Mouse (Mus musculus): ENCODE data around the gene Gm11634.
"Not testable (repeated sequence)": the region's sequence is repeated elsewhere in the genome, so short reads cannot be mapped to it uniquely, and the experiment has no call there.

Gm11634 gene

GRCm38 (mm10) chr11:101599156-101599555, at the start of gene Gm11634:
TSS of gene Gm11634 (minus strand) at chr11:101599256.
- no peak for DNase-seq

GRCm38 (mm10) chr11:101647093-101647492, 48.0 kb upstream of the Gm11634 start:
- not testable (repeated sequence) for DNase-seq

GRCm38 (mm10) chr11:101646283-101646794, 47.3 kb upstream of the Gm11634 start:
- DNase-seq, result not testable (repeated sequence)

GRCm38 (mm10) chr11:101645411-101646282, 46.6 kb upstream of the Gm11634 start:
- DNase-seq, result peak; percentile 84 to 85

- DNase-seq, result not testable (repeated sequence)
These were observed 46.0 kb upstream of the Gm11634 start for GRCm38 (mm10) chr11:101645043-101645410.

GRCm38 (mm10) chr11:101644591-101644990, 45.5 kb upstream of the Gm11634 start:
- DNase-seq, result no peak

GRCm38 (mm10) chr11:101642931-101643330, 43.9 kb upstream of the Gm11634 start:
- DNase-seq, result no peak

- DNase-seq, result peak; percentile 38 to 44
These were observed 42.9 kb upstream of the Gm11634 start for GRCm38 (mm10) chr11:101641710-101642642.

GRCm38 (mm10) chr11:101640857-101641709, 42.0 kb upstream of the Gm11634 start:
- DNase-seq, result peak; percentile 89 to 92

GRCm38 (mm10) chr11:101639761-101640160, 40.7 kb upstream of the Gm11634 start:
- no peak for DNase-seq

- no peak for DNase-seq
These were observed 36.6 kb upstream of the Gm11634 start for GRCm38 (mm10) chr11:101635660-101636059.

GRCm38 (mm10) chr11:101628733-101629417, 29.8 kb upstream of the Gm11634 start:
- DNase-seq, result not testable (repeated sequence)

GRCm38 (mm10) chr11:101627857-101628559, 29.0 kb upstream of the Gm11634 start:
- peak; percentile 78 to 84 for DNase-seq

GRCm38 (mm10) chr11:101626995-101627856, 28.2 kb upstream of the Gm11634 start, which contains the start of gene Rdm1:
TSS of gene Rdm1 (plus strand) at chr11:101627195.
- DNase-seq, result peak; percentile 81 to 88

GRCm38 (mm10) chr11:101626649-101626994, 27.6 kb upstream of the Gm11634 start:
- DNase-seq, result no peak

- not testable (repeated sequence) for DNase-seq
These were observed 21.1 kb upstream of the Gm11634 start for GRCm38 (mm10) chr11:101620022-101620655.

- DNase-seq, result no peak
These were observed 19.5 kb upstream of the Gm11634 start for GRCm38 (mm10) chr11:101618596-101618995.

GRCm38 (mm10) chr11:101617849-101618248, 18.8 kb upstream of the Gm11634 start:
- DNase-seq, result no peak

Measured in cerebellum, postnatal 25 days (tissue).